Mouse (Mus musculus): Measurements from ENCODE around the gene Rab3a.
A peak's percentile ranks its signal among the peaks of the same experiment; 100 is the strongest.

The Rab3a gene

GRCm38 (mm10) chr8:70773410-70773809, 18.9 kb downstream of the Rab3a start:
- no peak for TF ChIP-seq GATA4 (IDR thresholded peaks at IDR 0.05; ENCODE audit: insufficient replicate concordance, low read length)

- no peak for TF ChIP-seq GATA4 (IDR thresholded peaks at IDR 0.05; ENCODE audit: insufficient replicate concordance, low read length)
These were observed 19.4 kb downstream of the Rab3a start for GRCm38 (mm10) chr8:70773833-70774232.

- TF ChIP-seq GATA4 (IDR thresholded peaks at IDR 0.05; ENCODE audit: insufficient replicate concordance, low read length), result no peak
These were observed 20.3 kb downstream of the Rab3a start for GRCm38 (mm10) chr8:70774740-70775139.

- TF ChIP-seq GATA4 (IDR thresholded peaks at IDR 0.05; ENCODE audit: insufficient replicate concordance, low read length), result no peak
These were observed 20.7 kb downstream of the Rab3a start for GRCm38 (mm10) chr8:70775227-70775626.

GRCm38 (mm10) chr8:70775851-70776495, 21.5 kb downstream of the Rab3a start:
- no peak for TF ChIP-seq GATA4 (IDR thresholded peaks at IDR 0.05; ENCODE audit: insufficient replicate concordance, low read length)

- peak; percentile 99 for TF ChIP-seq GATA4 (IDR thresholded peaks at IDR 0.05; ENCODE audit: insufficient replicate concordance, low read length)
These were observed 22.3 kb downstream of the Rab3a start, which contains the start of gene Pik3r2 for GRCm38 (mm10) chr8:70776496-70777444. TSS of gene Pik3r2 (minus strand) at chr8:70776713.

GRCm38 (mm10) chr8:70780093-70780492, 25.6 kb downstream of the Rab3a start:
- no peak for TF ChIP-seq GATA4 (IDR thresholded peaks at IDR 0.05; ENCODE audit: insufficient replicate concordance, low read length)

GRCm38 (mm10) chr8:70786291-70787050, 32.0 kb downstream of the Rab3a start:
- no peak for TF ChIP-seq GATA4 (IDR thresholded peaks at IDR 0.05; ENCODE audit: insufficient replicate concordance, low read length)

- no peak for TF ChIP-seq GATA4 (IDR thresholded peaks at IDR 0.05; ENCODE audit: insufficient replicate concordance, low read length)
These were observed 32.6 kb downstream of the Rab3a start for GRCm38 (mm10) chr8:70787051-70787445.

- no peak for TF ChIP-seq GATA4 (IDR thresholded peaks at IDR 0.05; ENCODE audit: insufficient replicate concordance, low read length)
These were observed 33.6 kb downstream of the Rab3a start for GRCm38 (mm10) chr8:70787941-70788667.

- peak; percentile 66; the same call in 1 of the 2 replicates for TF ChIP-seq GATA4 (IDR thresholded peaks at IDR 0.05; ENCODE audit: insufficient replicate concordance, low read length)
These were observed 34.6 kb downstream of the Rab3a start for GRCm38 (mm10) chr8:70789046-70789445.

GRCm38 (mm10) chr8:70790846-70791245, 36.4 kb downstream of the Rab3a start:
- TF ChIP-seq GATA4 (IDR thresholded peaks at IDR 0.05; ENCODE audit: insufficient replicate concordance, low read length), result no peak

GRCm38 (mm10) chr8:70791294-70791701, 36.8 kb downstream of the Rab3a start:
- TF ChIP-seq GATA4 (IDR thresholded peaks at IDR 0.05; ENCODE audit: insufficient replicate concordance, low read length), result no peak

- no peak for TF ChIP-seq GATA4 (IDR thresholded peaks at IDR 0.05; ENCODE audit: insufficient replicate concordance, low read length)
These were observed 37.7 kb downstream of the Rab3a start for GRCm38 (mm10) chr8:70791975-70792691.

Data from liver, adult (tissue).